Mouse (Mus musculus) spleen, adult 2 months (tissue): Measurements from ENCODE around the gene Fignl2. TPM values are rescaled to one million over a fixed set of nuclear protein-coding genes. Genes with fewer than 3 reads are reported as not detected.

Source experiments
- DNase-seq, 2 experiments: peaks; one replicate each; pipeline versions ENCODE4 v3.0.0 to v3.0.0-alpha.2; 2012 to 2021; ENCODE audit warnings: low spot score in 2 of 2, low read depth in 1 of 2
- H3K27ac ChIP-seq: fragments of 200-500 bp; 2 replicates; pipeline ENCODE4 v1.5.1; 2012; ENCODE audit warnings: low read length, inconsistent platforms; ENCODE audit not compliant: insufficient read depth
- H3K27me3 ChIP-seq: fragments of 200-500 bp; 2 replicates; pipeline ENCODE4 v1.6.1; 2012; ENCODE audit warnings: mild to moderate bottlenecking, moderate library complexity, low read length, inconsistent platforms; ENCODE audit not compliant: control insufficient read depth, insufficient read depth
- H3K36me3 ChIP-seq: fragments of 200-500 bp; 2 replicates; pipeline ENCODE4 v1.6.1; 2012; ENCODE audit warnings: mild to moderate bottlenecking, low read length, inconsistent platforms; ENCODE audit not compliant: control insufficient read depth, insufficient read depth
- H3K4me1 ChIP-seq: fragments of 200-500 bp; 2 replicates; pipeline ENCODE4 v1.6.1; 2011; ENCODE audit warnings: inconsistent platforms; ENCODE audit not compliant: control insufficient read depth, insufficient read depth, insufficient read length
- H3K4me3 ChIP-seq: fragments of 200-500 bp; 2 replicates; pipeline ENCODE4 v1.5.1; 2011; ENCODE audit warnings: mild to moderate bottlenecking, inconsistent platforms; ENCODE audit not compliant: insufficient read depth, insufficient read length; ENCODE audit errors: extremely low read depth
- CTCF ChIP-seq: fragments of 200-500 bp; IDR thresholded peaks from 2 replicates; pipeline ENCODE4 v1.5.1; 2011; ENCODE audit warnings: mild to moderate bottlenecking, inconsistent platforms; ENCODE audit not compliant: insufficient read depth, insufficient read length, insufficient replicate concordance; ENCODE audit errors: extremely low read depth
- POLR2A ChIP-seq: fragments of 200-500 bp; IDR thresholded peaks from 2 replicates; pipeline ENCODE4 v1.6.1; 2011; ENCODE audit warnings: low read depth, low read length, inconsistent platforms
- WGBS: fragments of 180-500 bp; shearing (Covaris S2); methylation state at CpG from one replicate; pipeline ENCODE4 v1.1.7; 2018; 5-methylcytosine and 5-hydroxymethylcytosine counted together
- polyA plus RNA-seq: library from polyadenylated mRNA; depleted of rRNA; stranded (reverse); fragments of >200 nt; gene quantifications from 2 replicates; pipeline ENCODE4 v1.2.3, GENCODE M21; 2012

The Fignl2 gene
- polyA plus RNA-seq, 1 experiment = 2.2 TPM

GRCm38 (mm10) chr15:101047194-101047555 is 31.2 kb downstream of the Fignl2 start, which contains the start of gene Gm47841:
Gene Gm47841, minus strand, starts transcription at chr15:101047397.
- WGBS = 16% methylated on average over 22 of the region's 23 CpGs
- no peak within 1 kb of the TSS for H3K27ac ChIP-seq
- H3K4me1 ChIP-seq = peaks cover 4% of the 10 kb centered on the region; the same call in 1 of the 2 replicates
- H3K27me3 ChIP-seq = peaks cover 19% of the 10 kb centered on the region
- no peak within 1 kb of the TSS; the same call in 1 of the 2 replicates for H3K4me3 ChIP-seq
- TF ChIP-seq POLR2A (no peak), CTCF (no peak)
- H3K36me3 ChIP-seq = no peaks in the 10 kb centered on the region
- DNase-seq = no peak

GRCm38 (mm10) chr15:101046527-101047193 is 31.7 kb downstream of the Fignl2 start:
- no peak overlapping the region for H3K27ac ChIP-seq
- WGBS = 3% methylated on average over 77 of the region's 77 CpGs
- no peaks in the 10 kb centered on the region for H3K36me3 ChIP-seq
- DNase-seq = no peak
- no peak overlapping the region; the same call in 1 of the 2 replicates for H3K4me3 ChIP-seq
- peaks cover 17% of the 10 kb centered on the region for H3K27me3 ChIP-seq
- no peak for TF ChIP-seq POLR2A
- H3K4me1 ChIP-seq = peaks cover 4% of the 10 kb centered on the region; the same call in 1 of the 2 replicates

GRCm38 (mm10) chr15:101046039-101046526 is 32.3 kb downstream of the Fignl2 start:
- Histone ChIP-seq H3K4me3 (no peak overlapping the region), H3K4me1 (peaks cover 4% of the 10 kb centered on the region; the same call in 1 of the 2 replicates), H3K27ac (no peak overlapping the region), H3K36me3 (no peaks in the 10 kb centered on the region), H3K27me3 (peaks cover 17% of the 10 kb centered on the region)
- WGBS = 7% methylated on average over 43 of the region's 43 CpGs
- TF ChIP-seq POLR2A (no peak), CTCF (no peak)
- no peak for DNase-seq

- Histone ChIP-seq H3K27ac (no peak overlapping the region), H3K27me3 (peaks cover 17% of the 10 kb centered on the region), H3K36me3 (no peaks in the 10 kb centered on the region), H3K4me3 (no peak overlapping the region), H3K4me1 (peaks cover 4% of the 10 kb centered on the region; the same call in 1 of the 2 replicates)
- no peak for DNase-seq
- TF ChIP-seq POLR2A (no peak), CTCF (no peak)
- WGBS = 57% methylated on average over 6 of the region's 6 CpGs
These were observed 33.8 kb downstream of the Fignl2 start for GRCm38 (mm10) chr15:101044531-101044930.

GRCm38 (mm10) chr15:101042613-101043012 is 35.8 kb downstream of the Fignl2 start:
- peak; percentile 40; the same call in 1 of the 2 replicates for TF ChIP-seq CTCF
- TF ChIP-seq POLR2A = no peak
- Histone ChIP-seq H3K4me1 (peaks cover 4% of the 10 kb centered on the region; the same call in 1 of the 2 replicates), H3K27ac (no peak overlapping the region), H3K36me3 (no peaks in the 10 kb centered on the region), H3K27me3 (peaks cover 17% of the 10 kb centered on the region), H3K4me3 (no peak overlapping the region)
- WGBS = 34% methylated on average over 6 of the region's 6 CpGs
- peak in 1 of 2 experiments; percentile 19 for DNase-seq

- no peak for TF ChIP-seq CTCF
- TF ChIP-seq POLR2A = no peak
- DNase-seq = no peak
- H3K4me3 ChIP-seq = no peak overlapping the region
- peaks cover 12% of the 10 kb centered on the region for H3K27me3 ChIP-seq
- WGBS = 56% methylated on average over 6 of the region's 6 CpGs
- H3K27ac ChIP-seq = no peak overlapping the region
- H3K36me3 ChIP-seq = no peaks in the 10 kb centered on the region
- peaks cover 3% of the 10 kb centered on the region; the same call in 1 of the 2 replicates for H3K4me1 ChIP-seq
These were observed 36.4 kb downstream of the Fignl2 start for GRCm38 (mm10) chr15:101041966-101042365.

- no peak for DNase-seq
- Histone ChIP-seq H3K4me3 (no peak overlapping the region), H3K4me1 (no peaks in the 10 kb centered on the region), H3K36me3 (no peaks in the 10 kb centered on the region), H3K27ac (no peak overlapping the region), H3K27me3 (peaks cover 1% of the 10 kb centered on the region)
- WGBS = 51% methylated on average over 17 of the region's 17 CpGs
- TF ChIP-seq CTCF (no peak), POLR2A (no peak)
These were observed 38.7 kb downstream of the Fignl2 start for GRCm38 (mm10) chr15:101039651-101040050.
